Mouse (Mus musculus): ENCODE measurements around the gene E130114P18Rik.

- no peak for TF ChIP-seq POLR2A (IDR thresholded peaks at IDR 0.05; ENCODE audit: borderline replicate concordance, insufficient read depth, low read length)
- TF ChIP-seq CTCF (IDR thresholded peaks at IDR 0.05; ENCODE audit: borderline replicate concordance, insufficient read depth, low read depth, low read length) = no peak; the same call in 1 of the 2 replicates
These were observed 213.2 kb downstream of the E130114P18Rik start for GRCm38 (mm10) chr4:97564656-97565055.
